Mouse (Mus musculus): ENCODE results near the gene B4galnt4.
"Not testable (repeated sequence)": the region's sequence is repeated elsewhere in the genome, so short reads cannot be mapped to it uniquely, and the experiment has no call there.

B4galnt4 gene

GRCm38 (mm10) chr7:141060426-141061242 is at the start of gene B4galnt4:
Gene B4galnt4 (plus strand): TSS chr7:141061104.
- DNase-seq (ENCODE audit: low read depth) = no peak

- DNase-seq (ENCODE audit: low read depth) = no peak
Measured at GRCm38 (mm10) chr7:141011238-141011770, 49.6 kb upstream of the B4galnt4 start.

- DNase-seq (ENCODE audit: low read depth) = peak; percentile 76
Measured at GRCm38 (mm10) chr7:141016707-141017697, 43.9 kb upstream of the B4galnt4 start.

- not testable (repeated sequence) for DNase-seq (ENCODE audit: low read depth)
Measured at GRCm38 (mm10) chr7:141017824-141018223, 43.1 kb upstream of the B4galnt4 start, which contains the start of gene Ifitm6. Gene Ifitm6 (minus strand): TSS chr7:141017924.

GRCm38 (mm10) chr7:141019028-141019427 is 41.9 kb upstream of the B4galnt4 start:
- DNase-seq (ENCODE audit: low read depth) = no peak

- peak; percentile 57 for DNase-seq (ENCODE audit: low read depth)
Measured at GRCm38 (mm10) chr7:141021489-141022449, 39.1 kb upstream of the B4galnt4 start.

- DNase-seq (ENCODE audit: low read depth) = peak; percentile 50
Measured at GRCm38 (mm10) chr7:141024865-141025838, 35.8 kb upstream of the B4galnt4 start.

GRCm38 (mm10) chr7:141026097-141026739 is 34.7 kb upstream of the B4galnt4 start:
- no peak for DNase-seq (ENCODE audit: low read depth)

- no peak for DNase-seq (ENCODE audit: low read depth)
Measured at GRCm38 (mm10) chr7:141026740-141027098, 34.2 kb upstream of the B4galnt4 start.

- DNase-seq (ENCODE audit: low read depth) = no peak
Measured at GRCm38 (mm10) chr7:141028831-141029230, 32.1 kb upstream of the B4galnt4 start, which contains the start of gene Gm17387. Gene Gm17387 (plus strand): TSS chr7:141029131.

GRCm38 (mm10) chr7:141030390-141030789 is 30.5 kb upstream of the B4galnt4 start:
- no peak for DNase-seq (ENCODE audit: low read depth)

- DNase-seq (ENCODE audit: low read depth) = peak; percentile 50
Measured at GRCm38 (mm10) chr7:141032458-141033167, 28.3 kb upstream of the B4galnt4 start.

GRCm38 (mm10) chr7:141036624-141037023 is 24.3 kb upstream of the B4galnt4 start:
- DNase-seq (ENCODE audit: low read depth) = not testable (repeated sequence)

- DNase-seq (ENCODE audit: low read depth) = no peak
Measured at GRCm38 (mm10) chr7:141038090-141039032, 22.5 kb upstream of the B4galnt4 start.

- peak; percentile 31 for DNase-seq (ENCODE audit: low read depth)
Measured at GRCm38 (mm10) chr7:141039386-141040107, 21.4 kb upstream of the B4galnt4 start.

GRCm38 (mm10) chr7:141040867-141041606 is 19.9 kb upstream of the B4galnt4 start:
- DNase-seq (ENCODE audit: low read depth) = peak; percentile 35
